Mouse (Mus musculus) ES-E14 (cell line): ENCODE data around the gene Lin54.

ENCODE experiments used
- CHD2 ChIP-seq: IDR thresholded peaks from 2 replicates; pipeline ENCODE4 v1.6.1; 2014; ENCODE audit warnings: mild to moderate bottlenecking, low read depth, low read length, inconsistent platforms
- MAFK ChIP-seq: IDR thresholded peaks from 2 replicates; pipeline ENCODE4 v1.6.1; 2014; ENCODE audit warnings: mild to moderate bottlenecking, low read depth, low read length, inconsistent platforms; ENCODE audit not compliant: insufficient read depth
- ZC3H11A ChIP-seq: IDR thresholded peaks from 2 replicates; pipeline ENCODE4 v1.6.1; 2012; ENCODE audit warnings: low read depth, mild to moderate bottlenecking, inconsistent platforms, low read length, borderline replicate concordance
- ZNF384 ChIP-seq: IDR thresholded peaks from 2 replicates; pipeline ENCODE4 v1.6.1; 2012; ENCODE audit warnings: low read depth, low read length, inconsistent platforms

DNA sequence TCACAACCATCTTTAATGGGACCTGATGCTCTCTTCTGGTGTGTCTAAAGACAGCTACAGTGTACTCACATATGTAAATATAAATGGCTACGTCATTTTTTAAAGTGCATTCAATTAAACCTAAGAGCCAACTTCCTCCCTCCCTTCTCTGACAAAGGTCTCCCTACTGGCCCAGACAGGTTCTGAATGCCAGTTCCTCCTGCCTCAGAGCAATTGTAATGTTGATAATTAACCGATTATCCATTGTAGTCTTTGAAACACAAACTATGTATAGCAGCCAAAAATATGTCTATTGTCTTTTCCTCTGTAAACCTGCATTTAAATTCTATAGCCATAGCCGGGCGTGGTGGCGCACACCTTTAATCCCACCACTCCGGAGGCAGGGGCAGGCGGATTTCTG is 33.1 kb downstream of the Lin54 start:
- TF ChIP-seq MAFK (no peak), ZNF384 (no peak), ZC3H11A (no peak), CHD2 (no peak)
